Mouse (Mus musculus) right cerebral cortex, postnatal 14 days (tissue): ENCODE measurements around the gene Impg2.

Source experiments
- DNase-seq: peaks from one replicate; pipeline ENCODE4 v3.0.0; 2022

Impg2 gene

DNA sequence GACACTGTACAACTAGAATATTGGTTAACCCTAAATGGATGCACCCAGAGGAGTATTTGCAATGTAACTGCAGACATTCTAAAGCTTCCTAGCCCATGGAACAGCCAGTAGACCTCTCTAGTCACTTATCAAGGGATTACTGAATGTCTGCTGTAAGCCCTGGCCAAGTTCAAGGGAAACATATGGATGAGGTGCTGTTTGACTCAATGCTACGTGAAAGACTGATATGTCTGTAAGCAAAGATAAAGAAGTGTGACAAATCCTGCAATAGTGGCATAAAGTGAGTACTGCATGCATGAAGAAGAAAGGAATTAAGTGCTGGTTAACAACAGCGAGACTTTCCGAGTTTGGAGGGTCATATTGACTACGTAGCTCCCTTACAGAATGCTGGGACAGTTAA is 100.1 kb downstream of the Impg2 start:
- no peak for DNase-seq

DNA sequence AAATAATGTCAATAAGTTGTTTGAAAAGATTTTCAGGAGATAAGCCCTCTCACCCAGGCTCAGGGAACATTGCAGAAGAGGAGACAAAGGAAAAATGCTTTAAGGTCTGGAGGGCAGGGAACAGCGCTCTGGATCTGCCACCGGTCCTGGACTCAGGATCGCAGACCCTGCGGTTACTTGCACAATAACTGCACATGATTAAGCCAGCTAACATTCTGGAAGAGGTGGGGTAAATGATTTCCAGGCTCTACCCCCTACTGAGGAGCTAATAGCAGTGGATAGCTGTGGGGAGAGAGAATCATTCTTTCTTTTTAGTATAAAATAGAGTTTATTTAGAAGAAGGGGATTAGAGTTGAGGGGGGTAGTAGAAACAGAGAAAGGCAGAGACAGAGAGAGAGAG is 103.5 kb downstream of the Impg2 start:
- DNase-seq: no peak

DNA sequence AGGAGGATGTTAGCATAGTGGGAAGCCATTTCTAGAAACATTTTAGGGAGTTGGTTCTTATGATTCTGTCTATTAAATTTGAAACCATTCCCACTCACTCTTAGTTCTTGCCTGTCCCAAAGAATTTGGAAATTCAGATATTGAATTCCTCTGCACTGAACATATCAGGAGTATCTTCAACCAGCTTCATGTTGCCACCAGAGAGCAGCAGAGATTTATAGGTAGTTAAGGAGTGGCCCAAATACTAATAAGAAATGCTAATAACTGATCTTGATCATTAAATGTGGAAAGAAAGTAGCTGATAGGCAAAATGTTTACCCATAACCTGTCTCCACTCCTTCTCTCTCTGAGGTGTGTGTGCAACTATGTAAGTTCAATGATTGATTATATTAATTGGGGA is 107.2 kb downstream of the Impg2 start:
- no peak for DNase-seq
